Mouse (Mus musculus): Measurements from ENCODE around the gene Il1rap. TPM values are rescaled to one million over a fixed set of nuclear protein-coding genes. Genes with fewer than 3 reads are reported as not detected.

Gene Il1rap
- polyA plus RNA-seq, 1 experiment, result 0.56 TPM

DNA sequence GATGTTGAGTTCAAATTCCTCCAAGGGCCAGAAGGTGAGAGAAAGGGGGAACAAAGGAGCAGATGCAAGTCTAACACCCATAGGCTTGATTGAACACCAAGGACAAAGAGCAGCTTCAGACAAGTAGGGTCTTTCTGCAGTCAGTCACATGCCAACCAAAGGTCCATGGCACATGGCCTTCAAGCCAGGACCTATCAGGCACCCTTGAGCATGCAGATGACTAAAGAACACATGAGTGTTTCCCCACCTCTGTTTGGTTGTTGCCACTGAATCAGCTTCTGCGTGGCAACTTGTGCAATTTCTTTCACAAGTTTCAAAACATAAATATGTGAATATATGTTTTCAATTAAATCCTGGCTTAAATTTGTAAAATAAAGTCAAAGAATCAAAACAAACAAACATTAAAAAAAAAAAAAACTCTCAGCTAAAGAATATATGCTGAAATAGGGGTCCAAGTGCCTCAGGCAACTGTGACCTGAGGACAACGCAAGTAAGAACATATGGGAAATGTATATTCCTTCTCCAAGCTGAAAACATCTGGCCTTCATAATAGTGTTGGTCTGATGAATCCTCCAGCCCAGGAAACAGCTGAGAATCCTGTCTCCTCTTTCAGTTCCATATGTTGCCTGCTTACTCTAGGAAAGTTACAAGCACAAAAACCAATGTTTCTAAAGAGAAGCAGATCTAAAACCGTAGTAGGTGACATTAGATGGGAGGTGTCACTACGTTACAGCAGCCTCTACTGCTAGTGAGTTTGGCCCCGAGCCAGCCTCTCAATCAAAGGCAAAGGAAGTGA is 142.6 kb downstream of the Il1rap start:
- Histone ChIP-seq H3K27me3 (ENCODE audit: control insufficient read depth, insufficient read depth, low read length) (no peaks in the 10 kb centered on the region), H3K4me1 (ENCODE audit: control insufficient read depth, insufficient read depth, insufficient read length, low read length) (no peaks in the 10 kb centered on the region), H3K36me3 (ENCODE audit: control insufficient read depth, insufficient read depth, low read length) (no peaks in the 10 kb centered on the region), H3K4me3 (ENCODE audit: low read depth, low read length) (no peak overlapping the region), H3K27ac (ENCODE audit: insufficient read depth, low read depth, low read length) (no peak overlapping the region)
- TF ChIP-seq CTCF (IDR thresholded peaks at IDR 0.05; ENCODE audit: extremely low read depth, insufficient read length, insufficient replicate concordance, low read depth, low read length) (no peak), POLR2A (IDR thresholded peaks at IDR 0.05; ENCODE audit: low read depth, low read length) (no peak)
- 62% methylated on average over 5 of the region's 5 CpGs for WGBS

- Histone ChIP-seq H3K27me3 (ENCODE audit: control insufficient read depth, insufficient read depth, low read length) (no peaks in the 10 kb centered on the region), H3K4me3 (ENCODE audit: low read depth, low read length) (no peak overlapping the region), H3K27ac (ENCODE audit: insufficient read depth, low read depth, low read length) (no peak overlapping the region), H3K4me1 (ENCODE audit: control insufficient read depth, insufficient read depth, insufficient read length, low read length) (no peaks in the 10 kb centered on the region), H3K36me3 (ENCODE audit: control insufficient read depth, insufficient read depth, low read length) (no peaks in the 10 kb centered on the region)
- TF ChIP-seq POLR2A (IDR thresholded peaks at IDR 0.05; ENCODE audit: low read depth, low read length) (no peak), CTCF (IDR thresholded peaks at IDR 0.05; ENCODE audit: extremely low read depth, insufficient read length, insufficient replicate concordance, low read depth, low read length) (no peak)
- 51% methylated on average over 3 of the region's 3 CpGs for WGBS
Observed at GRCm38 (mm10) chr16:26728139-26728538, 146.6 kb downstream of the Il1rap start.

- Histone ChIP-seq H3K27ac (ENCODE audit: insufficient read depth, low read depth, low read length) (no peak overlapping the region), H3K4me1 (ENCODE audit: control insufficient read depth, insufficient read depth, insufficient read length, low read length) (no peaks in the 10 kb centered on the region), H3K4me3 (ENCODE audit: low read depth, low read length) (no peak overlapping the region), H3K36me3 (ENCODE audit: control insufficient read depth, insufficient read depth, low read length) (no peaks in the 10 kb centered on the region), H3K27me3 (ENCODE audit: control insufficient read depth, insufficient read depth, low read length) (no peaks in the 10 kb centered on the region)
- TF ChIP-seq CTCF (IDR thresholded peaks at IDR 0.05; ENCODE audit: extremely low read depth, insufficient read length, insufficient replicate concordance, low read depth, low read length), result no peak
- TF ChIP-seq POLR2A (IDR thresholded peaks at IDR 0.05; ENCODE audit: low read depth, low read length), result no peak
- whole genome bisulfite sequencing, result 84% methylated on average over 1 of the region's 1 CpGs
Observed at GRCm38 (mm10) chr16:26730941-26731340, 149.4 kb downstream of the Il1rap start.

DNA sequence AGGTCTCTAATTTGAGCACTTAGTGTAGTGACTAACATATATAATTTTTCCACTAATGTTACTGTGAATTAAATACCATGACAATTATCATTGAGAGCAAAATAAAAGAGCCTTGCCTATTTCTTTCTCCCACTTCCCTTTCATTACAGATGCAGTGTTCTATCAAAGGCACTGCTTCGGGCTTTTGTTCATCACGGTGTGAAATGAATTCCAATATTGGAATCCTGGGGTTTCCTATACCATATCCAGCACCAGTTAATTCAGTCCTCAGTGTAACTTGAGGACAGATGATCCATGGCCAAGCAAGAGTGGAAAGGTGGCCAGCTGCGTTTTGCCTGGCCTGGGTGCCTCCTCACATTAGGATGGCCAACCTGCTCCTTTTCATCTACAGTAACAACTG is 151.1 kb downstream of the Il1rap start:
- no peak for TF ChIP-seq CTCF (IDR thresholded peaks at IDR 0.05; ENCODE audit: extremely low read depth, insufficient read length, insufficient replicate concordance, low read depth, low read length)
- Histone ChIP-seq H3K4me1 (ENCODE audit: control insufficient read depth, insufficient read depth, insufficient read length, low read length) (no peaks in the 10 kb centered on the region), H3K36me3 (ENCODE audit: control insufficient read depth, insufficient read depth, low read length) (no peaks in the 10 kb centered on the region), H3K27me3 (ENCODE audit: control insufficient read depth, insufficient read depth, low read length) (no peaks in the 10 kb centered on the region), H3K27ac (ENCODE audit: insufficient read depth, low read depth, low read length) (no peak overlapping the region), H3K4me3 (ENCODE audit: low read depth, low read length) (no peak overlapping the region)
- WGBS, result 85% methylated on average over 3 of the region's 3 CpGs

- WGBS, result 65% methylated on average over 5 of the region's 5 CpGs
- Histone ChIP-seq H3K4me1 (ENCODE audit: control insufficient read depth, insufficient read depth, insufficient read length, low read length) (no peaks in the 10 kb centered on the region), H3K27me3 (ENCODE audit: control insufficient read depth, insufficient read depth, low read length) (no peaks in the 10 kb centered on the region), H3K27ac (ENCODE audit: insufficient read depth, low read depth, low read length) (no peak overlapping the region), H3K4me3 (ENCODE audit: low read depth, low read length) (no peak overlapping the region), H3K36me3 (ENCODE audit: control insufficient read depth, insufficient read depth, low read length) (no peaks in the 10 kb centered on the region)
- TF ChIP-seq CTCF (IDR thresholded peaks at IDR 0.05; ENCODE audit: extremely low read depth, insufficient read length, insufficient replicate concordance, low read depth, low read length) (no peak), POLR2A (IDR thresholded peaks at IDR 0.05; ENCODE audit: low read depth, low read length) (no peak)
Observed at GRCm38 (mm10) chr16:26755381-26756155, 174.1 kb downstream of the Il1rap start.

- 84% methylated on average over 2 of the region's 2 CpGs for WGBS
Observed at GRCm38 (mm10) chr16:26775976-26776375, 194.5 kb downstream of the Il1rap start.

DNA sequence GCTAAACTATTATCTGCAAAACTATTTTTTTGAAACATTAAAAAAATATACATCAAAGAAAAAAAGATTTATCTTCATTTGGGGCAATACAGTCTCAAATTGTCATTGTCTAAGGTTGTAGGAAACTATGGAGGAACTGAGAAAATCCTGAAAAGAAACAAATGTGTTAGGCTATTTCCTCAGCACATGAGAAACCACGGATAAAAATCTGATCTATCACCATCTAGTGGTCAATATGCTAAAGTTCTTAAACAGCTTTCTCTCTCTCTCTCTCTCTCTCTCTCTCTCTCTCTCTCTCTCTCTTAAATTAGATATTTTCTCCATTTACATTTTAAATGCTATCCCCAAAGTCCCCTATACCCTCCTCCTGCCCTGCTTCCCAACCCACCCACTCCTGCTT is 195.6 kb downstream of the Il1rap start:
- TF ChIP-seq CTCF (IDR thresholded peaks at IDR 0.05; ENCODE audit: extremely low read depth, insufficient read length, insufficient replicate concordance, low read depth, low read length) (no peak), POLR2A (IDR thresholded peaks at IDR 0.05; ENCODE audit: low read depth, low read length) (no peak)
- 5% methylated on average over 1 of the region's 1 CpGs for WGBS

More at GRCm38 (mm10) chr16:26775976-26776375, 194.5 kb downstream of the Il1rap start:
- no peaks in the 10 kb centered on the region for H3K27me3 ChIP-seq (ENCODE audit: control insufficient read depth, insufficient read depth, low read length)
- H3K4me1 ChIP-seq (ENCODE audit: control insufficient read depth, insufficient read depth, insufficient read length, low read length), result no peaks in the 10 kb centered on the region
- no peaks in the 10 kb centered on the region for H3K36me3 ChIP-seq (ENCODE audit: control insufficient read depth, insufficient read depth, low read length)
- H3K4me3 ChIP-seq (ENCODE audit: low read depth, low read length), result no peak overlapping the region
- no peak overlapping the region for H3K27ac ChIP-seq (ENCODE audit: insufficient read depth, low read depth, low read length)
- no peak for TF ChIP-seq POLR2A (IDR thresholded peaks at IDR 0.05; ENCODE audit: low read depth, low read length)
- no peak for TF ChIP-seq CTCF (IDR thresholded peaks at IDR 0.05; ENCODE audit: extremely low read depth, insufficient read length, insufficient replicate concordance, low read depth, low read length)

More for the DNA sequence above, 195.6 kb downstream of the Il1rap start:
- no peak overlapping the region for H3K4me3 ChIP-seq (ENCODE audit: low read depth, low read length)
- no peak overlapping the region for H3K27ac ChIP-seq (ENCODE audit: insufficient read depth, low read depth, low read length)
- H3K4me1 ChIP-seq (ENCODE audit: control insufficient read depth, insufficient read depth, insufficient read length, low read length), result no peaks in the 10 kb centered on the region
- no peaks in the 10 kb centered on the region for H3K27me3 ChIP-seq (ENCODE audit: control insufficient read depth, insufficient read depth, low read length)
- H3K36me3 ChIP-seq (ENCODE audit: control insufficient read depth, insufficient read depth, low read length), result no peaks in the 10 kb centered on the region

Other genes with a start within 250 kb of the Il1rap start
- gene Cldn1, start 209.9 kb upstream of the Il1rap start, polyA plus RNA-seq (2012; rRNA removed), result 0.11 and 0.15 TPM in 2 replicates
- gene Cldn16, start 118.6 kb upstream of the Il1rap start, polyA plus RNA-seq (2012; rRNA removed), result not detected in 2 replicates
- not detected in 2 replicates for gene Tmem207, start 54.9 kb upstream of the Il1rap start, polyA plus RNA-seq (2012; rRNA removed)

All from small intestine, adult 2 months (tissue).